Mouse (Mus musculus) gastrocnemius, postnatal 10 days (tissue): Measurements from ENCODE around the gene Gm20834. TPM values are rescaled to one million over a fixed set of nuclear protein-coding genes. Genes with fewer than 3 reads are reported as not detected.
"Not testable (repeated sequence)": the region's sequence is repeated elsewhere in the genome, so short reads cannot be mapped to it uniquely, and the experiment has no call there.

ENCODE experiments used
- DNase-seq: peaks from one replicate; pipeline ENCODE4 v3.0.0; 2021; ENCODE audit warnings: mixed read lengths
- long read RNA-seq, 2 experiments: library from polyadenylated mRNA; stranded (forward); transcript quantifications; one replicate each; pipeline ENCODE4 v2.0.0; 2021
- total RNA-seq, 2 experiments: library from RNA; stranded (reverse); gene quantifications; 2 replicates each; pipeline ENCODE4 v1.2.3; 2021

The Gm20834 gene
- total RNA-seq: not detected
- long read RNA-seq, experiment 1: 0 reads
- long read RNA-seq, experiment 2: 0 reads

DNA sequence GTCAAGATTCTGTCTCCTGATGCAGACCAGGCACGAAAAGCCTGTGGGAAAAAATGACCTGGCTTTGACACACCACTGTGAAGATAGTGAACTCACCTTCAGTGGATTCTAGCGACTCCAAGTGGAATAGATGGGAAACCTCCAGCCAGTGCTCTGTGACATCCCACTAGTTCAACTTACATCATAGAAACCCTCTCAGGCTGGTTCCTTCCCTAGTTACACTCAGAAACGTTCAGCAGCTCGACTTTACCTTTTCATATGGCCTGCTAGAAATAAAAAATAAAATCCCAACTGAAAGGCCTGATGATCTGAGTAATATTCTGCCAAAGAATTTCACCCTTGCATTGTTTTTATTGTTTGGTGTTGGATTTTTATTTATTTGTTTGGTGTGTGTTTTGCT lies at the start of gene Gm20834:
Gene Gm20834 (minus strand): TSS at position 101 of the 400 bp plus-strand sequence.
- DNase-seq: not testable (repeated sequence)

Other genes with a start within 250 kb of the Gm20834 start
- gene Gm21310, start 177.4 kb downstream of the Gm20834 start, total RNA-seq: not detected
- gene Gm28510, start 88.1 kb upstream of the Gm20834 start, total RNA-seq: not detected
- gene Gm20737, start 211.5 kb upstream of the Gm20834 start, total RNA-seq: not detected
- gene Gm21775, start 228.9 kb upstream of the Gm20834 start, total RNA-seq: not detected